Mouse (Mus musculus) heart, adult 10 weeks (tissue): ENCODE measurements around the gene Spata13. TPM values are rescaled to one million over a fixed set of nuclear protein-coding genes. Genes with fewer than 3 reads are reported as not detected.

Experiments
- polyA plus RNA-seq: library from polyadenylated mRNA; stranded (reverse); fragments of 350-450 nt; fragmentation: Illumina TruSeq; extraction: RNeasy Lipid Tissue Mini Kit (QIAGEN cat#74804); gene quantifications from one replicate; pipeline ENCODE4 v1.2.3, GENCODE M21; 2014; ENCODE audit warnings: low read depth, low replicate concordance

Spata13 gene
- 11.4 TPM for polyA plus RNA-seq

DNA sequence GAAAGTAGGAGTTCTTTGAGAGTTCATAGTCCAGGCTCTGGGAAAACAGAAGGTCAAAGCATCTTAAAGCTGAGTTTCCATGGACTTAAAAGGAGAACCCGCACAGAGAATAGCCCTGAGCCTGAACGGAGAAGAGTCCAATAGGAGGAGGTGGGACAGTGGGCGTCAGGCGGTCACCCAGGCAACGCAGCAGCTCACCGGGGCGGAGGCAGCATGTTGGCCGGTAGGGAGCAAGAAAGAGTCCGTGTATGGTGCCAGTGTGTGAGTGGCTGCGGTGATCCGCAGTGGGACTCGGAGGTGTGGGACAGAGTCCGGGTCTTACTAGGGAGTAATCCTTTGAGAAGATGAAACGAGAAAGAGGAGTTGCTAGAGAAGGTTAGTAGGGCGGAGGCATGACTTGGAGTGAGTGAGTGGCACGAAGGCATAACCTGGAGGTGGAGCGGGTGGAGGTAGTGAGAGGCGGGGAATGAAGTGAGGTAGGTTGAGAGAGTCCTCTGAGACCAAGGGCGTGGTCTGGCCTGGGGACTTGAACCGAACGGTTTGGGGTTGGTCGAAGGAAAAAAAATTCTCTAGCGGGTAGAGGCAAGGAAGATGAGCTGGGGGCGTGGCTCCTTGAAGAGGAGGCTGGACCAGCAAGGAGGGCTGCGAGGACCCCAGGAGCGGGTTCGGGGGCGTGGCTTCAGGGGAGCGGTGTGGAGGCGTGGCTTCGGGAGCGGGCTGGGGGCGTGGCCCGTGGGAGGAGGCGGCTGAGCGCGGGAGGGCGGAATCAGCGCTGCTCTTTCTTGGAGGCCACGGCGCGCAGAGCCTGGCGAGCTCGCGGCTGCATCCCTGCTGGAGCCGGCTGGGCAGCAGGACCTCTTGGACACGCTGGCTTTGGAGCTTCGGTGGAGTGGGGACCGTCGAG lies at the start of gene Spata13:
Gene Spata13, plus strand, starts transcription at position 41 of the 904 bp plus-strand sequence.

DNA sequence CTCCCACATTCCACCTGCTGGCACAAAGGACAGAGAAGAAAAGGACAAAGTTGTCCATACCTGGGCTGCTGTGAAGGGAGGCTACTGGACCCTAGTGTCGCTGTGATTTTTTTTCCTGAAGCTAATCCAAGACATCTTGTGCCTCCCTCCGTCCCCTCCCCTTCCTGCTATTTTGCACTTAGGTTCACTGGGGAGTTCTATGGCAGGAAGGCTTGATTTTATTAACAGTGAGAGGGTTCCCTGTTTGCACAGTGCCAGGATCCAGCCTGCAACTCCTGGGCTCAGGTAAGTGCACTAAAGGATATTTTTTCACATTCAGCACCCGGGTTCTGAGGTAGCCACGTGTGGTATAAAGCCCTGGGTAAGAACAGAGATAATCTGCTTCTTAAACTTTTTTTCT lies 134.1 kb downstream of the Spata13 start, which contains the start of gene C1qtnf9:
Gene C1qtnf9, plus strand, starts transcription at position 251 of the 400 bp plus-strand sequence.

DNA sequence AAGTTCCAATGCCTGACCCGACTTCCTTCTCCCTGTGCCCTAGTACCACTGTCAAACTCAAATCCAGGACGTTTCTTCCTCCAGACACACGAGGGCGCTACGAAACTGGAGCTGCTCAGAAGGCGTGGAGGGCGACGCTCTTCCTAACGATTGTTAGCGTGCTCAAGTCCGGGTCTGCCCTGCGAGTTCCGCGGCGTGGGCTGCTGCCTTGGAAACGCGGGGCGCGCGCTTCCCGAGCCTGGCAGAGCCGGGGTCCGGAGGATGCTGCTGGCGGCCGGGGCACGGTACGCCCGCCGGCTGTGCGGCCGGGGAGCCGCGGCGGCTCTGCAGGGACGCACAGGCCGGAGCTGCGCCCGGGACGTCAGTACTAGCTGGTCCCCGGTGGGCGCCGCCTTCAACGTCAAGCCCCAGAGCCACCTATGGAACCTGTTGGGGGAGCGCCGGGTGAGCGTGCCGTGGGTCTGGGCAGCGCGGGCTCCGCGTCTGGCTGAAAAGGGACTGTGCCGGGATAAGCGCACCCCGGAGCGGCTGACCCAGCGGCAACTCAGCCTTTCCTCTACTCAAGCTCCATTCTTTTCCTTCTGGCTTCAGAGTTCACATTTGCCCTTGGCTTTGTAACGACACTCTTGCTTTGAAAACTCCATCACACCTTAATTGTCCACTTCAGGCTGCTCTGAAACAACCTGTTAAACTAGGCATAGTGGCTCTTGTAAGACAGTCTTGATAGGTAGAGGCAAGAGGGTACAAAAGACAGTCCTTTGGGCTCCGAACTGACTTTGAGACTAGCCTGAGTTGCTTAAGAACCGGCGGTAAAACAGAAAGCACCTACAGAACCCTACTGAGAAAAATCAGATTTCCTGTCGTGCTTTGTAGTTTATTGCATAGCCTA lies 150.9 kb downstream of the Spata13 start, which contains the start of gene Mipep:
Gene Mipep, plus strand, starts transcription at position 147 of the 889 bp plus-strand sequence.

Other genes starting within 250 kb of the Spata13 start
- 43.4 TPM for gene C1qtnf9, start 134.1 kb downstream of the Spata13 start, polyA plus RNA-seq
- gene Mipep, start 150.6 kb downstream of the Spata13 start, polyA plus RNA-seq: 60.3 TPM